Mouse (Mus musculus) urinary bladder, adult 18-20 months (tissue): ENCODE measurements around the gene Car3.

Experiments
- DNase-seq, 2 experiments: peaks; one replicate each; pipeline ENCODE4 v3.0.0; 2022; ENCODE audit warnings: low spot score in 2 of 2, mixed read lengths in 2 of 2

Car3 gene

GRCm38 (mm10) chr3:14911992-14912582 lies 48.8 kb downstream of the Car3 start:
- DNase-seq: no peak

- no peak for DNase-seq
Observed at GRCm38 (mm10) chr3:14913774-14914173, 50.5 kb downstream of the Car3 start.

- no peak for DNase-seq
Observed at GRCm38 (mm10) chr3:14915355-14915754, 52.0 kb downstream of the Car3 start.

GRCm38 (mm10) chr3:14917261-14917660 lies 53.9 kb downstream of the Car3 start:
- DNase-seq: no peak
